Mouse (Mus musculus): ENCODE data around the gene Dnah1.
A peak's percentile ranks its signal among the peaks of the same experiment; 100 is the strongest.

- no peak for TF ChIP-seq POLR2A (IDR thresholded peaks at IDR 0.05; ENCODE audit: borderline replicate concordance, control insufficient read depth, low read depth, low read length)
- TF ChIP-seq CTCF (IDR thresholded peaks at IDR 0.05; ENCODE audit: control insufficient read depth, insufficient read depth, low read length) = peak; percentile 97
These were observed 51.5 kb downstream of the Dnah1 start for GRCm38 (mm10) chr14:31272164-31272563.

Measured in bone marrow, adult 2 months (tissue).